Mouse (Mus musculus) liver, embryonic 14.5 days (tissue): Measurements from ENCODE around the gene Epha8.

Experiments used
- CTCF ChIP-seq: IDR thresholded peaks from 2 replicates; pipeline ENCODE4 v1.5.1; 2016; ENCODE audit warnings: antibody characterized with exemption, low read depth, control low read depth
- EP300 ChIP-seq: IDR thresholded peaks from 2 replicates; pipeline ENCODE4 v1.6.1; 2016; ENCODE audit warnings: antibody characterized with exemption, low read depth

DNA sequence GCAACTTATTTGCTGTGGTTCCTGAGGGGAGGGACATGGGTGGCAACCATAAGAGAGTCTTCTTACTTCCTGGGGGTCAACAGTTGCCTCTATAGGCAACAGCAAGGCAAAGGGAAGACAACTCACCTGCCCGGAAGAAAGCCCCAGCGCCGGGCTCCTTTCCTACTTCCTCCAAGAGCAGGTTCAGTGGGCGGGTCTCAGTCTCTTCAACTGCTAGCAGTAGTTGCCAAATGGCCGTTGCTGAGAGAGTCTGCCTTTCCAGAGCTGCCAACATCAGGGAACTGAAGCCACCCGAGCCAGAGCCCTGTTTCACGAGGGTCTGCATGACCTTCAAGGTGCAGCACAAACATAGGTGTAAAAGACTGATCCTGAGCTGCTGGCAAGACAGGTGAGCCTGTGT is 41.8 kb upstream of the Epha8 start:
- TF ChIP-seq CTCF (no peak), EP300 (no peak)
